Mouse (Mus musculus) brain, embryonic 14.5 days (tissue): ENCODE measurements around the gene Ctxn1.

Experiments
- CTCF ChIP-seq: fragments of 200-500 bp; IDR thresholded peaks from 2 replicates; pipeline ENCODE4 v1.5.1; 2012; ENCODE audit warnings: inconsistent platforms, mild to moderate bottlenecking, moderate library complexity, borderline replicate concordance; ENCODE audit not compliant: insufficient read depth, insufficient read length; ENCODE audit errors: extremely low read depth
- POLR2A ChIP-seq: fragments of 200-500 bp; IDR thresholded peaks from 2 replicates; pipeline ENCODE4 v1.6.1; 2012; ENCODE audit warnings: mild to moderate bottlenecking, inconsistent platforms, borderline replicate concordance; ENCODE audit not compliant: poor library complexity, insufficient read depth, insufficient read length, severe bottlenecking; ENCODE audit errors: extremely low read depth

DNA sequence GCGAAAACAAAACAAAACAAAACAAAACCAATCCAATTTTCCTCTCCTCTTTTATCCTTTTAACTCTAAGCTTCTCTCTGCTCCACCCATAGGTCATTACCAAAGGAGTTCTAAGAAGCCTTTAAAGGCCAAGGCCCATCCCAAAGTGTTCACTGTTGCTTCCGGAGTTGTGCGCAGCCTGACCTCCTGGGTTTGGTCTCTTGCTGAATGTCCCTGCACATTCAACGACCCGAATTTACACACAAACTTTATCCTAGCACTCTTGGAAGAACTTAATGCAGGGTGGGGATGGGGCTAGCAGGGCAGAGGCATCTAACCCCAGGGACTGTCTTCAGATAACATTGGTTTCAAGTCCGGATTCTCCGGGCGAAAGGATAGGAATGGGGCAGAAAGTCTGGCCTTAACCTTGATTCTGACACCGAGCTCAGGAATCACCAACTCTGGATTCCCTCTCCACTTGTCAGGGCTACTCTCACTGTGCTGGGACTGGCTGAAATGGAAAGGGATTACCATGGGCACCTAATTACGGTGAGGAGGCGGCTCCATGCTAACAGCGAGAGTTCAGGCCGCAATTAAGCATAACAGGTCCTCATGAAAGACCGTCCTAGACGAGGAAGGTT, 21.1 kb downstream of the Ctxn1 start:
- no peak for TF ChIP-seq CTCF
- TF ChIP-seq POLR2A: no peak
